Mouse (Mus musculus): ENCODE data around the gene Smarcc2. TPM values are rescaled to one million over a fixed set of nuclear protein-coding genes. Genes with fewer than 3 reads are reported as not detected.

Smarcc2 gene
- total RNA-seq, 2 experiments from 2014 or later = 265 to 267 TPM

Small RNA genes within 50 kb of the gene (microRNA-seq; reads per million reads assigned to microRNA genes)
- gene Mir6916 = 0 reads per million in 2 experiments
- 0.99 to 2.5 reads per million in 2 experiments for gene Mir8105

Other genes starting within 250 kb of the Smarcc2 start
- 10 to 100 TPM; 10.4 to 10.8 TPM for gene Spryd4, start 247.4 kb upstream of the Smarcc2 start, total RNA-seq (2021)
- gene Mip, start 233.4 kb upstream of the Smarcc2 start, total RNA-seq (2021) = not detected
- gene Timeless, start 227.2 kb upstream of the Smarcc2 start, total RNA-seq (2021) = 1 to 10 TPM; 7.0 to 9.2 TPM
- gene Apon, start 205.2 kb upstream of the Smarcc2 start, total RNA-seq (2021) = not detected
- gene Apof, start 190.6 kb upstream of the Smarcc2 start, total RNA-seq (2021) = not detected
- gene Stat2, start 188.7 kb upstream of the Smarcc2 start, total RNA-seq (2021) = 10 to 100 TPM; 28.2 to 29.9 TPM
- gene Il23a, start 160.5 kb upstream of the Smarcc2 start, total RNA-seq (2021) = not detected
- 10 to 100 TPM; 12.7 to 15.2 TPM for gene Pan2, start 155.9 kb upstream of the Smarcc2 start, total RNA-seq (2021)
- gene Cnpy2, start 136.8 kb upstream of the Smarcc2 start, total RNA-seq (2021) = 10 to 100 TPM; 65.8 to 68.7 TPM
- gene Cs, start 121.5 kb upstream of the Smarcc2 start, total RNA-seq (2021) = 100 to 1,000 TPM; 222 to 232 TPM
- 10 to 100 TPM; 58.5 to 60.4 TPM for gene Coq10a, start 90.3 kb upstream of the Smarcc2 start, total RNA-seq (2021)
- 10 to 100 TPM; 51.0 to 52.2 TPM for gene Ankrd52, start 82.1 kb upstream of the Smarcc2 start, total RNA-seq (2021)
- gene Slc39a5, start 58.0 kb upstream of the Smarcc2 start, total RNA-seq (2021) = not detected
- gene Nabp2, start 47.8 kb upstream of the Smarcc2 start, total RNA-seq (2021) = 10 to 100 TPM; 81.2 to 85.5 TPM
- gene Rnf41, start 47.6 kb upstream of the Smarcc2 start, total RNA-seq (2021) = 10 to 100 TPM; 78.9 to 81.5 TPM
- 100 to 1,000 TPM; 576 to 616 TPM for gene Myl6, start 34.9 kb downstream of the Smarcc2 start, total RNA-seq (2021)
- 10 to 100 TPM; 31.5 to 34.9 TPM for gene Myl6b, start 39.4 kb downstream of the Smarcc2 start, total RNA-seq (2021)
- 10 to 100 TPM; 13.1 to 13.2 TPM for gene Esyt1, start 66.6 kb downstream of the Smarcc2 start, total RNA-seq (2021)
- 10 to 100 TPM; 15.9 to 20.7 TPM for gene Zc3h10, start 88.5 kb downstream of the Smarcc2 start, total RNA-seq (2021)
- 1,000 to 10,000 TPM; 1,493 to 1,582 TPM for gene Rpl41, start 90.1 kb downstream of the Smarcc2 start, total RNA-seq (2021)
- gene Pa2g4, start 106.7 kb downstream of the Smarcc2 start, total RNA-seq (2021) = 10 to 100 TPM; 58.3 TPM
- gene Erbb3, start 130.4 kb downstream of the Smarcc2 start, total RNA-seq (2021) = 1 to 10 TPM; 5.1 to 5.2 TPM
- gene Rps26, start 167.5 kb downstream of the Smarcc2 start, total RNA-seq (2021) = 100 to 1,000 TPM; 232 to 257 TPM
- gene Ikzf4, start 186.7 kb downstream of the Smarcc2 start, total RNA-seq (2021) = 10 to 100 TPM; 12.8 to 17.6 TPM
- 10 to 100 TPM; 12.2 to 12.4 TPM for gene Suox, start 214.8 kb downstream of the Smarcc2 start, total RNA-seq (2021)
- gene Rab5b, start 237.0 kb downstream of the Smarcc2 start, total RNA-seq (2021) = 100 to 1,000 TPM; 131 to 136 TPM
- gene Pmel, start 244.9 kb downstream of the Smarcc2 start, total RNA-seq (2021) = under 1 TPM; 0.54 to 0.88 TPM
- gene Cdk2, start 245.8 kb downstream of the Smarcc2 start, total RNA-seq (2021) = 1 to 10 TPM; 1.4 to 2.6 TPM